Mouse (Mus musculus) testis, postnatal 14 days (tissue): ENCODE measurements around the gene Sh2d1b2.

Experiments used
- DNase-seq: peaks from one replicate; pipeline ENCODE4 v3.0.0; 2021; ENCODE audit warnings: low spot score

Gene Sh2d1b2

GRCm38 (mm10) chr1:170282415-170283129 lies 50.0 kb downstream of the Sh2d1b2 start:
- no peak for DNase-seq

GRCm38 (mm10) chr1:170292239-170292951 lies 59.8 kb downstream of the Sh2d1b2 start:
- no peak for DNase-seq

GRCm38 (mm10) chr1:170293257-170293656 lies 60.7 kb downstream of the Sh2d1b2 start:
- no peak for DNase-seq

GRCm38 (mm10) chr1:170294786-170295570 lies 62.4 kb downstream of the Sh2d1b2 start:
- DNase-seq: no peak

GRCm38 (mm10) chr1:170299496-170299895 lies 66.9 kb downstream of the Sh2d1b2 start:
- no peak for DNase-seq

- no peak for DNase-seq
Measured at GRCm38 (mm10) chr1:170301686-170302085, 69.1 kb downstream of the Sh2d1b2 start.

- DNase-seq: no peak
Measured at GRCm38 (mm10) chr1:170302456-170302855, 69.9 kb downstream of the Sh2d1b2 start.

- DNase-seq: no peak
Measured at GRCm38 (mm10) chr1:170303103-170303502, 70.6 kb downstream of the Sh2d1b2 start.
